Mouse (Mus musculus) CH12.LX (cell line): ENCODE results near the gene Syt1.

Source experiments
- BHLHE40 ChIP-seq: IDR thresholded peaks from 2 replicates; pipeline ENCODE4 v1.6.1; 2011; ENCODE audit warnings: mild to moderate bottlenecking, low read depth, low read length, improper control_type of control experiment
- CHD2 ChIP-seq: IDR thresholded peaks from 2 replicates; pipeline ENCODE4 v1.6.1; 2011; ENCODE audit warnings: low read length, improper control_type of control experiment
- CTCF ChIP-seq, 2 experiments: IDR thresholded peaks in 1 of 2; conservative IDR thresholded peaks in 1 of 2; 2 replicates each; pipeline ENCODE4 v1.5.1; 2011 to 2012; ENCODE audit warnings: low read depth in 2 of 2, low read length in 2 of 2, improper control_type of control experiment in 1 of 2, inconsistent platforms in 1 of 2, mild to moderate bottlenecking in 1 of 2, moderate library complexity in 1 of 2
- HCFC1 ChIP-seq: IDR thresholded peaks from 2 replicates; pipeline ENCODE4 v1.6.1; 2012; ENCODE audit warnings: low read depth, mild to moderate bottlenecking, inconsistent platforms, low read length, improper control_type of control experiment
- JUND ChIP-seq: conservative IDR thresholded peaks from 2 replicates; pipeline ENCODE4 v1.6.1; 2011; ENCODE audit warnings: low read depth, low read length, improper control_type of control experiment
- MAFK ChIP-seq: IDR thresholded peaks from 2 replicates; pipeline ENCODE4 v1.6.1; 2011; ENCODE audit warnings: low read length, improper control_type of control experiment; ENCODE audit not compliant: insufficient replicate concordance
- POLR2A ChIP-seq: IDR thresholded peaks from 2 replicates; pipeline ENCODE4 v1.6.1; 2011; ENCODE audit warnings: low read depth, mild to moderate bottlenecking, improper control_type of control experiment, low read length
- POLR2AphosphoS2 ChIP-seq: IDR thresholded peaks from 2 replicates; pipeline ENCODE4 v1.6.1; 2011; ENCODE audit warnings: low read depth, low read length, improper control_type of control experiment
- SIN3A ChIP-seq: IDR thresholded peaks from 2 replicates; pipeline ENCODE4 v1.6.1; 2012; ENCODE audit warnings: low read length, improper control_type of control experiment, inconsistent platforms
- TCF12 ChIP-seq: IDR thresholded peaks from 2 replicates; pipeline ENCODE4 v1.6.1; 2014; ENCODE audit warnings: low read depth, mild to moderate bottlenecking, inconsistent platforms, low read length, improper control_type of control experiment
- USF2 ChIP-seq: conservative IDR thresholded peaks from 2 replicates; pipeline ENCODE4 v1.6.1; 2011; ENCODE audit warnings: low read depth, low read length, improper control_type of control experiment

DNA sequence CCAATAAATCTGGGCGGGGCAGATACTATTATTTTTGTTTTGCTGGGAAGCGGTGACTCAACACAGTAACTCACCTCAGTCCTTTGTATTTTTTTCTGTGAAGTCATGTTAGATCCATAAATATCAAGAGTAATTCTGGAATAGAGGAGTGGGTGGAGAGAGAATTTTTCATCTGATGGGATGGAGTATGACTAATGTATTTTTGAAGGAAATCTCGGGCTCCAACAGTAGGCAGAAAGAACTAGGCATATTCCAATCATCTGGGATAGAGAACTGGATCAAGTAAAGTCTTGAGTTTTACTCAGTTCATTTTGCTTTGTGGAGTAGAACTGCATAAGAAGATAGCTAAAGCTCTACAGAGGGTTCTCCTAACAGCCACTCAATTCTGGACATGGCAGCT, 465.1 kb downstream of the Syt1 start:
- TF ChIP-seq MAFK (no peak), BHLHE40 (no peak), POLR2A (no peak), HCFC1 (no peak), CHD2 (no peak), USF2 (no peak), TCF12 (no peak), POLR2AphosphoS2 (no peak), SIN3A (no peak), JUND (no peak), CTCF (conservative IDR thresholded peaks at IDR 0.05 in 1 of 2, IDR thresholded peaks at IDR 0.05 in 1 of 2; ENCODE audit: low read depth in 2 of 2, low read length in 2 of 2) (no peak)
